Mouse (Mus musculus) thymus, postnatal 10 days (tissue): ENCODE results near the gene Abca4.
"Not testable (repeated sequence)": the region's sequence is repeated elsewhere in the genome, so short reads cannot be mapped to it uniquely, and the experiment has no call there.

Experiments
- DNase-seq, 2 experiments: peaks; one replicate each; pipeline ENCODE4 v3.0.0; 2021; ENCODE audit warnings: low spot score in 2 of 2

Gene Abca4

GRCm38 (mm10) chr3:122210846-122211245, 166.6 kb downstream of the Abca4 start:
- no peak for DNase-seq

- DNase-seq: no peak
Measured at GRCm38 (mm10) chr3:122211446-122212125, 167.3 kb downstream of the Abca4 start.

- no peak for DNase-seq
Measured at GRCm38 (mm10) chr3:122221240-122222036, 177.2 kb downstream of the Abca4 start.

- DNase-seq: not testable (repeated sequence)
Measured at GRCm38 (mm10) chr3:122226972-122227371, 182.7 kb downstream of the Abca4 start.
